ENCODE assay signal across 13 mouse cellular contexts in the genomic region with DNA sequence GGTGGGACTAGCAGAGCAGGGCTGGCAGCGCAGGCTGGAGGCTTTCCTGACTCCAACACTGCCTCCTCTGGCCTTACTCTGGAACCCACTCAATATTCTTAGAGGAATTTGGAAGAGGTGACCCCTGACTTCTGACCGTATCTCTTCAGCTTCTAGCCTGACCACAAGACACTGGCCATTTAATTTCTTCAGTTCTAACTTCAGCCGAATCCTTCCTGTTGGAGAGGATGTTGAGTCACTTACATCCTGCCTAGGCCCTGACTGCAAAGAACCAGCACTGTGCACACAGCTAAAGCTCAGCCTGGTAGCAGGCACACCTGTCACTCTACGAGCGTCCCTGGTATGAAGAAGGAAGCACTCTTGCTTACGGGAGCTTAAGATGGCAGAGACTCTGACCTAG. TPM values are rescaled to one million over a fixed set of nuclear protein-coding genes. Genes with fewer than 3 reads are reported as not detected.
DNase-seq lines count a peak whose midpoint lies in the region; ATAC-seq and TF ChIP-seq lines count a peak whose summit lies in the region.
"Had no signal": no experiment of that assay in that cellular context is flagged by ENCODE, and none has a peak within 500 bp of the region (broad histone marks: within the 10 kb centered on the region; RNA-seq: fewer than 3 reads in every experiment).

No protein-coding gene starts in this region.

- H3K27me3 ChIP-seq in spleen, adult 2 months (ENCODE audit: control insufficient read depth, insufficient read depth, low read length), result no peaks in the 10 kb centered on the region
- no peaks in the 10 kb centered on the region for H3K27me3 ChIP-seq in midbrain, embryonic 16.5 days (ENCODE audit: control insufficient read depth, insufficient read depth, low read depth, low read length)
- H3K27me3 ChIP-seq: heart, embryonic 15.5 days had no signal

- H3K4me1 ChIP-seq in spleen, adult 2 months (ENCODE audit: control insufficient read depth, insufficient read depth, insufficient read length), result peaks cover 37% of the 10 kb centered on the region; the same call in 1 of the 2 replicates
- peaks cover 24% of the 10 kb centered on the region for H3K4me1 ChIP-seq in brown adipose tissue, adult 24 weeks (ENCODE audit: control insufficient read depth, insufficient read depth, insufficient read length, low read length)
- no peaks in the 10 kb centered on the region for H3K4me1 ChIP-seq in midbrain, embryonic 16.5 days (ENCODE audit: control insufficient read depth, insufficient read depth, low read length)

- no peak for ATAC-seq in midbrain, embryonic 16.5 days

- H3K4me2 ChIP-seq in midbrain, embryonic 16.5 days (ENCODE audit: low read length), result no peak overlapping the region
- H3K4me2 ChIP-seq: heart, embryonic 15.5 days had no signal

- H3K4me3 ChIP-seq in spleen, adult 2 months (ENCODE audit: extremely low read depth, insufficient read depth, insufficient read length), result no peak overlapping the region
- H3K4me3 ChIP-seq in brown adipose tissue, adult 24 weeks (ENCODE audit: insufficient read depth, low read depth, low read length), result no peak overlapping the region
- no peak overlapping the region for H3K4me3 ChIP-seq in midbrain, embryonic 16.5 days (ENCODE audit: low read depth, low read length)
- H3K4me3 ChIP-seq: heart, embryonic 15.5 days had no signal

- DNase-seq in spleen, adult 2 months (ENCODE audit: low read depth in 1 of 2, low spot score in 2 of 2), result no peak
- DNase-seq in spleen, adult 12 weeks (ENCODE audit: low spot score), result no peak
- peak; percentile 70 for DNase-seq in naive thymus-derived CD4-positive, alpha-beta T cell, adult 2 months (ENCODE audit: low read depth)
- no peak for DNase-seq in heart, adult 11 months
- no peak for DNase-seq in kidney, adult 18-20 months
- DNase-seq: adrenal gland, postnatal 10 days; cerebellum, adult 8-10 months; lung, adult 2 months; midbrain, embryonic 14.5 days had no signal

- no peak for TF ChIP-seq POLR2A in spleen, adult 2 months (IDR thresholded peaks at IDR 0.05; ENCODE audit: low read depth, low read length)

- no peak for TF ChIP-seq CTCF in spleen, adult 2 months (IDR thresholded peaks at IDR 0.05; ENCODE audit: extremely low read depth, insufficient read depth, insufficient read length, insufficient replicate concordance)

- peak overlapping the region; percentile 49 for H3K27ac ChIP-seq in spleen, adult 2 months (ENCODE audit: insufficient read depth, low read length)
- peak overlapping the region; percentile 19; the same call in 1 of the 2 replicates for H3K27ac ChIP-seq in brown adipose tissue, adult 24 weeks (replicated peaks; ENCODE audit: low read depth, low read length)
- H3K27ac ChIP-seq in midbrain, embryonic 16.5 days (ENCODE audit: low read length), result no peak overlapping the region
- H3K27ac ChIP-seq: heart, embryonic 15.5 days had no signal

- H3K36me3 ChIP-seq in spleen, adult 2 months (ENCODE audit: control insufficient read depth, insufficient read depth, low read length), result no peaks in the 10 kb centered on the region
- no peaks in the 10 kb centered on the region for H3K36me3 ChIP-seq in midbrain, embryonic 16.5 days (ENCODE audit: control insufficient read depth, insufficient read depth, low read length)
- H3K36me3 ChIP-seq: heart, embryonic 15.5 days had no signal

- 32% methylated on average over 6 of the region's 6 CpGs for WGBS in spleen, adult 2 months
- WGBS in midbrain, embryonic 16.5 days, result 88% methylated on average over 6 of the region's 6 CpGs

- no peak overlapping the region for H3K9ac ChIP-seq in midbrain, embryonic 16.5 days (ENCODE audit: low read depth, low read length)
- H3K9ac ChIP-seq: heart, embryonic 15.5 days had no signal

- no peaks in the 10 kb centered on the region for H3K9me3 ChIP-seq in midbrain, embryonic 16.5 days (replicated peaks; ENCODE audit: control insufficient read depth, low read length, poor library complexity, severe bottlenecking)
- H3K9me3 ChIP-seq: heart, embryonic 15.5 days had no signal

RNA-seq across cellular contexts. Expression of a gene that starts 0.7 kb away (rescaled TPM):
- polyA plus RNA-seq in spleen, adult 2 months (2012; rRNA removed), result not detected in 2 replicates
- not detected in 2 replicates for polyA plus RNA-seq in brown adipose tissue, adult 24 weeks (2012; ENCODE audit: insufficient read depth, insufficient read length, missing spikeins)
- polyA plus RNA-seq in midbrain, embryonic 16.5 days (2015; fragmentation: Nextera tagmentation; extraction: Ambion mirVana), result not detected in 2 replicates
- polyA plus RNA-seq: heart, embryonic 15.5 days; kidney, embryonic 14.5 days; lung, adult 2 months; midbrain, embryonic 14.5 days had no signal

RNA-seq across cellular contexts. Expression of a gene that starts 12.3 kb away (rescaled TPM):
- not detected in 2 replicates for polyA plus RNA-seq in spleen, adult 2 months (2012; rRNA removed)
- not detected in 2 replicates for polyA plus RNA-seq in brown adipose tissue, adult 24 weeks (2012; ENCODE audit: insufficient read depth, insufficient read length, missing spikeins)
- 0.65 TPM in 1 of 2 replicates, not detected in the other for polyA plus RNA-seq in midbrain, embryonic 16.5 days (2015; fragmentation: Nextera tagmentation; extraction: Ambion mirVana)
- polyA plus RNA-seq: heart, embryonic 15.5 days; kidney, embryonic 14.5 days; lung, adult 2 months; midbrain, embryonic 14.5 days had no signal

RNA-seq across cellular contexts. Expression of a gene that starts 14.2 kb away (rescaled TPM):
- 43.5 and 68.3 TPM in 2 replicates for polyA plus RNA-seq in spleen, adult 2 months (2012; rRNA removed)
- 21.4 and 30.3 TPM in 2 replicates for polyA plus RNA-seq in brown adipose tissue, adult 24 weeks (2012; ENCODE audit: insufficient read depth, insufficient read length, missing spikeins)
- polyA plus RNA-seq in midbrain, embryonic 16.5 days (2015; fragmentation: Nextera tagmentation; extraction: Ambion mirVana), result 0.53 TPM in 1 of 2 replicates, not detected in the other

RNA-seq across cellular contexts. Expression of a gene that starts 18.9 kb away (rescaled TPM):
- polyA plus RNA-seq in spleen, adult 2 months (2012; rRNA removed), result not detected in 2 replicates
- polyA plus RNA-seq in brown adipose tissue, adult 24 weeks (2012; ENCODE audit: insufficient read depth, insufficient read length, missing spikeins), result not detected in 2 replicates
- polyA plus RNA-seq in midbrain, embryonic 16.5 days (2015; fragmentation: Nextera tagmentation; extraction: Ambion mirVana), result not detected in 2 replicates
- polyA plus RNA-seq: heart, embryonic 15.5 days; kidney, embryonic 14.5 days; lung, adult 2 months; midbrain, embryonic 14.5 days had no signal

RNA-seq across cellular contexts. Expression of a gene that starts 23.3 kb away (rescaled TPM):
- 90.6 and 121 TPM in 2 replicates for polyA plus RNA-seq in spleen, adult 2 months (2012; rRNA removed)
- 192 and 232 TPM in 2 replicates for polyA plus RNA-seq in brown adipose tissue, adult 24 weeks (2012; ENCODE audit: insufficient read depth, insufficient read length, missing spikeins)
- 19.3 and 19.4 TPM in 2 replicates for polyA plus RNA-seq in midbrain, embryonic 16.5 days (2015; fragmentation: Nextera tagmentation; extraction: Ambion mirVana)

Comparison
In these comparisons a context has a peak if more than half of its experiments do, and no peak if none do; other contexts are left out.
1. RNA of a gene that starts 14.2 kb away (polyA plus RNA-seq): 43.5 to 68.3 TPM in spleen, adult 2 months and 21.4 to 30.3 TPM in brown adipose tissue, adult 24 weeks; 0.53 TPM in midbrain, embryonic 16.5 days; every median in the first group is over 10 times any median in the second.